Mouse (Mus musculus): ENCODE results near the gene Psme2.

The Psme2 gene

GRCm38 (mm10) chr14:55577871-55578667, 12.8 kb downstream of the Psme2 start, which contains the start of gene Psme1:
Gene Psme1, plus strand, starts transcription at chr14:55578123.
- H3K4me1 ChIP-seq (replicated peaks; ENCODE audit: low read depth, low read length): peaks cover 63% of the 10 kb centered on the region
- no peaks in the 10 kb centered on the region for H3K9me3 ChIP-seq (ENCODE audit: low read length)
- no peaks in the 10 kb centered on the region for H3K27me3 ChIP-seq (ENCODE audit: insufficient read depth, low read length)
- H3K4me3 ChIP-seq (replicated peaks; ENCODE audit: low read length): peak within 1 kb of the TSS; percentile 88
- peaks cover 24% of the 10 kb centered on the region for H3K36me3 ChIP-seq (ENCODE audit: insufficient read depth, low read length)
- TF ChIP-seq CTCF (conservative IDR thresholded peaks at IDR 0.05; ENCODE audit: low read length) (no peak), NANOG (IDR thresholded peaks at IDR 0.05; ENCODE audit: borderline replicate concordance, low read length) (no peak), POU5F1 (IDR thresholded peaks at IDR 0.05; ENCODE audit: borderline replicate concordance, low read length) (no peak)

- TF ChIP-seq POU5F1 (IDR thresholded peaks at IDR 0.05; ENCODE audit: borderline replicate concordance, low read length): no peak
- no peak for TF ChIP-seq NANOG (IDR thresholded peaks at IDR 0.05; ENCODE audit: borderline replicate concordance, low read length)
- no peak for TF ChIP-seq CTCF (conservative IDR thresholded peaks at IDR 0.05; ENCODE audit: low read length)
- Histone ChIP-seq H3K27me3 (ENCODE audit: insufficient read depth, low read length) (no peaks in the 10 kb centered on the region), H3K4me3 (replicated peaks; ENCODE audit: low read length) (peak overlapping the region; percentile 61), H3K9me3 (ENCODE audit: low read length) (no peaks in the 10 kb centered on the region), H3K4me1 (replicated peaks; ENCODE audit: low read depth, low read length) (peaks cover 55% of the 10 kb centered on the region), H3K36me3 (ENCODE audit: insufficient read depth, low read length) (peaks cover 17% of the 10 kb centered on the region)
These were observed 14.5 kb downstream of the Psme2 start for GRCm38 (mm10) chr14:55576376-55576775.

- TF ChIP-seq NANOG (IDR thresholded peaks at IDR 0.05; ENCODE audit: borderline replicate concordance, low read length): no peak
- TF ChIP-seq POU5F1 (IDR thresholded peaks at IDR 0.05; ENCODE audit: borderline replicate concordance, low read length): no peak
- no peak for TF ChIP-seq CTCF (conservative IDR thresholded peaks at IDR 0.05; ENCODE audit: low read length)
- Histone ChIP-seq H3K9me3 (ENCODE audit: low read length) (no peaks in the 10 kb centered on the region), H3K36me3 (ENCODE audit: insufficient read depth, low read length) (peaks cover 12% of the 10 kb centered on the region), H3K4me1 (replicated peaks; ENCODE audit: low read depth, low read length) (peaks cover 48% of the 10 kb centered on the region), H3K4me3 (replicated peaks; ENCODE audit: low read length) (peak overlapping the region; percentile 61), H3K27me3 (ENCODE audit: insufficient read depth, low read length) (no peaks in the 10 kb centered on the region)
These were observed 15.2 kb downstream of the Psme2 start for GRCm38 (mm10) chr14:55575711-55576110.

GRCm38 (mm10) chr14:55575302-55575701, 15.6 kb downstream of the Psme2 start, which contains the start of gene Fitm1:
Gene Fitm1, plus strand, starts transcription at chr14:55575617.
- TF ChIP-seq NANOG (IDR thresholded peaks at IDR 0.05; ENCODE audit: borderline replicate concordance, low read length) (no peak), POU5F1 (IDR thresholded peaks at IDR 0.05; ENCODE audit: borderline replicate concordance, low read length) (no peak), CTCF (conservative IDR thresholded peaks at IDR 0.05; ENCODE audit: low read length) (no peak)
- no peaks in the 10 kb centered on the region for H3K27me3 ChIP-seq (ENCODE audit: insufficient read depth, low read length)
- peak within 1 kb of the TSS; percentile 61 for H3K4me3 ChIP-seq (replicated peaks; ENCODE audit: low read length)
- no peaks in the 10 kb centered on the region for H3K9me3 ChIP-seq (ENCODE audit: low read length)
- H3K36me3 ChIP-seq (ENCODE audit: insufficient read depth, low read length): peaks cover 9% of the 10 kb centered on the region
- H3K4me1 ChIP-seq (replicated peaks; ENCODE audit: low read depth, low read length): peaks cover 44% of the 10 kb centered on the region

GRCm38 (mm10) chr14:55571760-55572159, 19.2 kb downstream of the Psme2 start:
- Histone ChIP-seq H3K9me3 (ENCODE audit: low read length) (no peaks in the 10 kb centered on the region), H3K36me3 (ENCODE audit: insufficient read depth, low read length) (peaks cover 35% of the 10 kb centered on the region), H3K4me3 (replicated peaks; ENCODE audit: low read length) (no peak overlapping the region), H3K27me3 (ENCODE audit: insufficient read depth, low read length) (no peaks in the 10 kb centered on the region), H3K4me1 (replicated peaks; ENCODE audit: low read depth, low read length) (peaks cover 27% of the 10 kb centered on the region)
- TF ChIP-seq POU5F1 (IDR thresholded peaks at IDR 0.05; ENCODE audit: borderline replicate concordance, low read length): no peak
- no peak for TF ChIP-seq NANOG (IDR thresholded peaks at IDR 0.05; ENCODE audit: borderline replicate concordance, low read length)
- no peak for TF ChIP-seq CTCF (conservative IDR thresholded peaks at IDR 0.05; ENCODE audit: low read length)

- Histone ChIP-seq H3K9me3 (ENCODE audit: low read length) (no peaks in the 10 kb centered on the region), H3K4me3 (replicated peaks; ENCODE audit: low read length) (no peak overlapping the region), H3K36me3 (ENCODE audit: insufficient read depth, low read length) (peaks cover 47% of the 10 kb centered on the region), H3K27me3 (ENCODE audit: insufficient read depth, low read length) (no peaks in the 10 kb centered on the region), H3K4me1 (replicated peaks; ENCODE audit: low read depth, low read length) (peaks cover 15% of the 10 kb centered on the region)
- no peak for TF ChIP-seq CTCF (conservative IDR thresholded peaks at IDR 0.05; ENCODE audit: low read length)
- TF ChIP-seq NANOG (IDR thresholded peaks at IDR 0.05; ENCODE audit: borderline replicate concordance, low read length): no peak
- no peak for TF ChIP-seq POU5F1 (IDR thresholded peaks at IDR 0.05; ENCODE audit: borderline replicate concordance, low read length)
These were observed 20.3 kb downstream of the Psme2 start for GRCm38 (mm10) chr14:55570588-55570987.

- H3K4me1 ChIP-seq (replicated peaks; ENCODE audit: low read depth, low read length): peaks cover 10% of the 10 kb centered on the region; the same call in 1 of the 2 replicates
- H3K36me3 ChIP-seq (ENCODE audit: insufficient read depth, low read length): peaks cover 78% of the 10 kb centered on the region
- TF ChIP-seq NANOG (IDR thresholded peaks at IDR 0.05; ENCODE audit: borderline replicate concordance, low read length): no peak
- TF ChIP-seq POU5F1 (IDR thresholded peaks at IDR 0.05; ENCODE audit: borderline replicate concordance, low read length): no peak
- TF ChIP-seq CTCF (conservative IDR thresholded peaks at IDR 0.05; ENCODE audit: low read length): no peak
- no peak overlapping the region for H3K4me3 ChIP-seq (replicated peaks; ENCODE audit: low read length)
- no peaks in the 10 kb centered on the region for H3K27me3 ChIP-seq (ENCODE audit: insufficient read depth, low read length)
- H3K9me3 ChIP-seq (ENCODE audit: low read length): no peaks in the 10 kb centered on the region
These were observed 23.4 kb downstream of the Psme2 start for GRCm38 (mm10) chr14:55567496-55567895.

- Histone ChIP-seq H3K4me1 (replicated peaks; ENCODE audit: low read depth, low read length) (peaks cover 26% of the 10 kb centered on the region), H3K27me3 (ENCODE audit: insufficient read depth, low read length) (no peaks in the 10 kb centered on the region), H3K4me3 (replicated peaks; ENCODE audit: low read length) (no peak overlapping the region), H3K9me3 (ENCODE audit: low read length) (no peaks in the 10 kb centered on the region), H3K36me3 (ENCODE audit: insufficient read depth, low read length) (peaks cover 87% of the 10 kb centered on the region)
- no peak for TF ChIP-seq CTCF (conservative IDR thresholded peaks at IDR 0.05; ENCODE audit: low read length)
- no peak for TF ChIP-seq POU5F1 (IDR thresholded peaks at IDR 0.05; ENCODE audit: borderline replicate concordance, low read length)
- TF ChIP-seq NANOG (IDR thresholded peaks at IDR 0.05; ENCODE audit: borderline replicate concordance, low read length): no peak
These were observed 25.2 kb downstream of the Psme2 start for GRCm38 (mm10) chr14:55565748-55566147.
